Mouse (Mus musculus): ENCODE results near the gene Fancd2os.

- no peak for TF ChIP-seq CTCF (IDR thresholded peaks at IDR 0.05; ENCODE audit: control insufficient read depth, insufficient read depth, insufficient replicate concordance, low read depth, low read length)
- no peak for TF ChIP-seq POLR2A (IDR thresholded peaks at IDR 0.05; ENCODE audit: control insufficient read depth, low read depth, low read length)
Observed at GRCm38 (mm10) chr6:113559736-113560135, 40.8 kb downstream of the Fancd2os start.
